ENCODE assay signal across 7 mouse cellular contexts in genomic region chr3:144206942-144207341, GRCm38 (mm10).
"Had no signal": no experiment of that assay in that cellular context is flagged by ENCODE, and none has a peak within 500 bp of the region (broad histone marks: within the 10 kb centered on the region; RNA-seq: fewer than 3 reads in every experiment).

No protein-coding gene starts in this region.

- H3K4me3 ChIP-seq: midbrain, embryonic 12.5 days; stomach, embryonic 15.5 days had no signal

- H3K27me3 ChIP-seq: midbrain, embryonic 12.5 days; neural tube, embryonic 13.5 days; stomach, embryonic 15.5 days had no signal

- DNase-seq: right cerebral cortex, postnatal 25 days had no signal

- H3K4me1 ChIP-seq: stomach, embryonic 15.5 days had no signal

- H3K27ac ChIP-seq: midbrain, embryonic 10.5 days; midbrain, embryonic 12.5 days; neural tube, embryonic 15.5 days; stomach, embryonic 15.5 days had no signal

- H3K9me3 ChIP-seq: midbrain, embryonic 10.5 days; midbrain, embryonic 12.5 days; neural tube, embryonic 13.5 days; neural tube, embryonic 15.5 days; stomach, embryonic 15.5 days had no signal

- H3K9ac ChIP-seq: lung, embryonic 14.5 days; midbrain, embryonic 12.5 days; neural tube, embryonic 15.5 days; stomach, embryonic 15.5 days had no signal

- H3K36me3 ChIP-seq: midbrain, embryonic 10.5 days; midbrain, embryonic 12.5 days; neural tube, embryonic 13.5 days; neural tube, embryonic 15.5 days; stomach, embryonic 15.5 days had no signal
